Mouse (Mus musculus) embryonic facial prominence, embryonic 10.5 days (tissue): ENCODE measurements around the gene Zcchc14. TPM values are rescaled to one million over a fixed set of nuclear protein-coding genes. Genes with fewer than 3 reads are reported as not detected.
A peak's percentile ranks its signal among the peaks of the same experiment; 100 is the strongest.

Source experiments
- DNase-seq: peaks from one replicate; pipeline ENCODE4 v3.0.0-alpha.2; 2017; ENCODE audit warnings: low spot score
- H3K27ac ChIP-seq: fragments of 300-500 bp; sonication (generic); replicated peaks from 2 replicates; pipeline ENCODE4 v1.5.1; 2016; ENCODE audit warnings: mild to moderate bottlenecking
- H3K27me3 ChIP-seq: fragments of 300-500 bp; sonication (generic); replicated peaks from 2 replicates; pipeline ENCODE4 v1.6.1; 2016; ENCODE audit warnings: low read depth, mild to moderate bottlenecking; ENCODE audit not compliant: poor library complexity, severe bottlenecking
- H3K36me3 ChIP-seq: fragments of 300-500 bp; sonication (generic); replicated peaks from 2 replicates; pipeline ENCODE4 v1.6.1; 2016; ENCODE audit warnings: mild to moderate bottlenecking, moderate library complexity
- H3K4me1 ChIP-seq: fragments of 300-500 bp; sonication (generic); 2 replicates; pipeline ENCODE4 v1.6.1; 2016
- H3K4me3 ChIP-seq: fragments of 300-500 bp; sonication (generic); 2 replicates; pipeline ENCODE4 v1.5.1; 2016; ENCODE audit warnings: mild to moderate bottlenecking, moderate library complexity
- H3K9me3 ChIP-seq: fragments of 300-500 bp; sonication (generic); 2 replicates; pipeline ENCODE4 v1.6.1; 2016; ENCODE audit warnings: mild to moderate bottlenecking
- WGBS: fragments of 180-500 bp; shearing (Covaris S2); methylation state at CpG from one replicate; pipeline ENCODE4 v1.1.7; 2016; 5-methylcytosine and 5-hydroxymethylcytosine counted together
- polyA plus RNA-seq: library from polyadenylated mRNA; unstranded; fragments of >200 nt; fragmentation: Nextera tagmentation; extraction: Ambion mirVana; gene quantifications from 2 replicates; pipeline ENCODE4 v1.2.1, GENCODE M21; 2016

The Zcchc14 gene
- polyA plus RNA-seq, 1 experiment from 2014 or later = 17.3 TPM

GRCm38 (mm10) chr8:121590203-121591177, 62.2 kb downstream of the Zcchc14 start, which contains the start of gene Map1lc3b:
Map1lc3b (plus strand) TSS chr8:121590361.
- H3K4me1 ChIP-seq = peaks cover 35% of the 10 kb centered on the region
- no peaks in the 10 kb centered on the region for H3K27me3 ChIP-seq
- peak; percentile 96 for DNase-seq
- peak within 1 kb of the TSS; percentile 81 for H3K4me3 ChIP-seq
- peaks cover 29% of the 10 kb centered on the region for H3K36me3 ChIP-seq
- WGBS = under 1% methylated on average over 94 of the region's 94 CpGs
- H3K27ac ChIP-seq = peak within 1 kb of the TSS; percentile 85
- no peaks in the 10 kb centered on the region for H3K9me3 ChIP-seq

GRCm38 (mm10) chr8:121589205-121589726, 63.4 kb downstream of the Zcchc14 start:
- H3K27me3 ChIP-seq = no peaks in the 10 kb centered on the region
- H3K4me3 ChIP-seq = peak overlapping the region; percentile 81; the same call in 1 of the 2 replicates
- no peak for DNase-seq
- WGBS = 40% methylated on average over 2 of the region's 2 CpGs
- no peaks in the 10 kb centered on the region for H3K9me3 ChIP-seq
- H3K4me1 ChIP-seq = peaks cover 42% of the 10 kb centered on the region
- peak overlapping the region; percentile 85 for H3K27ac ChIP-seq
- H3K36me3 ChIP-seq = peaks cover 17% of the 10 kb centered on the region

GRCm38 (mm10) chr8:121588750-121589149, 64.0 kb downstream of the Zcchc14 start:
- WGBS = 89% methylated on average over 4 of the region's 4 CpGs
- Histone ChIP-seq H3K27me3 (no peaks in the 10 kb centered on the region), H3K9me3 (no peaks in the 10 kb centered on the region), H3K4me1 (peaks cover 40% of the 10 kb centered on the region), H3K36me3 (peaks cover 12% of the 10 kb centered on the region), H3K4me3 (no peak overlapping the region), H3K27ac (peak overlapping the region; percentile 85; the same call in 1 of the 2 replicates)
- no peak for DNase-seq

GRCm38 (mm10) chr8:121585159-121585825, 67.4 kb downstream of the Zcchc14 start:
- Histone ChIP-seq H3K36me3 (no peaks in the 10 kb centered on the region), H3K27ac (peak overlapping the region; percentile 84), H3K4me3 (peak overlapping the region; percentile 75), H3K27me3 (no peaks in the 10 kb centered on the region), H3K9me3 (no peaks in the 10 kb centered on the region), H3K4me1 (peaks cover 20% of the 10 kb centered on the region)
- DNase-seq = peak; percentile 98
- WGBS = 1% methylated on average over 47 of the region's 47 CpGs

- 45% methylated on average over 13 of the region's 13 CpGs for WGBS
Observed at GRCm38 (mm10) chr8:121584730-121585129, 68.0 kb downstream of the Zcchc14 start.

GRCm38 (mm10) chr8:121583653-121584052, 69.0 kb downstream of the Zcchc14 start:
- no peaks in the 10 kb centered on the region for H3K9me3 ChIP-seq
- no peak overlapping the region for H3K27ac ChIP-seq
- H3K4me3 ChIP-seq = no peak overlapping the region
- no peak for DNase-seq
- no peaks in the 10 kb centered on the region for H3K36me3 ChIP-seq
- H3K4me1 ChIP-seq = peaks cover 28% of the 10 kb centered on the region
- H3K27me3 ChIP-seq = no peaks in the 10 kb centered on the region
- 60% methylated on average over 8 of the region's 8 CpGs for WGBS

More at GRCm38 (mm10) chr8:121584730-121585129, 68.0 kb downstream of the Zcchc14 start:
- H3K4me1 ChIP-seq = peaks cover 23% of the 10 kb centered on the region
- no peaks in the 10 kb centered on the region for H3K9me3 ChIP-seq
- H3K4me3 ChIP-seq = peak overlapping the region; percentile 75
- no peaks in the 10 kb centered on the region for H3K27me3 ChIP-seq
- no peak overlapping the region; the same call in 1 of the 2 replicates for H3K27ac ChIP-seq
- no peak for DNase-seq
- H3K36me3 ChIP-seq = no peaks in the 10 kb centered on the region

- no peak overlapping the region for H3K27ac ChIP-seq
- H3K4me1 ChIP-seq = peaks cover 51% of the 10 kb centered on the region
- 39% methylated on average over 9 of the region's 9 CpGs for WGBS
Observed at GRCm38 (mm10) chr8:121580465-121580864, 72.2 kb downstream of the Zcchc14 start.

GRCm38 (mm10) chr8:121578676-121579451, 73.8 kb downstream of the Zcchc14 start, which contains the start of gene Fbxo31:
Fbxo31 (minus strand) TSS chr8:121578806.
- WGBS = under 1% methylated on average over 63 of the region's 63 CpGs
- H3K27ac ChIP-seq = peak within 1 kb of the TSS; percentile 87
- DNase-seq = peak; percentile 99
- no peaks in the 10 kb centered on the region for H3K36me3 ChIP-seq
- no peaks in the 10 kb centered on the region for H3K27me3 ChIP-seq
- peaks cover 56% of the 10 kb centered on the region for H3K4me1 ChIP-seq
- no peaks in the 10 kb centered on the region for H3K9me3 ChIP-seq
- peak within 1 kb of the TSS; percentile 90 for H3K4me3 ChIP-seq

More at GRCm38 (mm10) chr8:121580465-121580864, 72.2 kb downstream of the Zcchc14 start:
- DNase-seq = no peak
- Histone ChIP-seq H3K9me3 (no peaks in the 10 kb centered on the region), H3K27me3 (no peaks in the 10 kb centered on the region), H3K36me3 (no peaks in the 10 kb centered on the region), H3K4me3 (no peak overlapping the region)

GRCm38 (mm10) chr8:121577751-121578675, 74.7 kb downstream of the Zcchc14 start:
- peaks cover 60% of the 10 kb centered on the region for H3K4me1 ChIP-seq
- H3K27ac ChIP-seq = peak overlapping the region; percentile 87
- DNase-seq = no peak
- WGBS = 2% methylated on average over 44 of the region's 44 CpGs
- H3K36me3 ChIP-seq = no peaks in the 10 kb centered on the region
- H3K4me3 ChIP-seq = peak overlapping the region; percentile 90
- H3K9me3 ChIP-seq = no peaks in the 10 kb centered on the region
- H3K27me3 ChIP-seq = no peaks in the 10 kb centered on the region

GRCm38 (mm10) chr8:121575661-121576060, 77.0 kb downstream of the Zcchc14 start:
- H3K27ac ChIP-seq = no peak overlapping the region
- DNase-seq = no peak
- 86% methylated on average over 3 of the region's 3 CpGs for WGBS
- peaks cover 61% of the 10 kb centered on the region for H3K4me1 ChIP-seq
- no peaks in the 10 kb centered on the region for H3K27me3 ChIP-seq
- no peak overlapping the region for H3K4me3 ChIP-seq
- H3K36me3 ChIP-seq = peaks cover 6% of the 10 kb centered on the region
- no peaks in the 10 kb centered on the region for H3K9me3 ChIP-seq

- Histone ChIP-seq H3K9me3 (no peaks in the 10 kb centered on the region), H3K4me1 (peaks cover 52% of the 10 kb centered on the region)
- WGBS = 68% methylated on average over 3 of the region's 3 CpGs
Observed at GRCm38 (mm10) chr8:121573275-121573674, 79.4 kb downstream of the Zcchc14 start.

More at GRCm38 (mm10) chr8:121573275-121573674, 79.4 kb downstream of the Zcchc14 start:
- peaks cover 12% of the 10 kb centered on the region for H3K36me3 ChIP-seq
- no peak overlapping the region for H3K4me3 ChIP-seq
- DNase-seq = no peak
- H3K27me3 ChIP-seq = no peaks in the 10 kb centered on the region
- H3K27ac ChIP-seq = no peak overlapping the region
